Mouse (Mus musculus) myocyte (in vitro differentiated cells): Measurements from ENCODE around the gene Fam24a. TPM values are rescaled to one million over a fixed set of nuclear protein-coding genes. Genes with fewer than 3 reads are reported as not detected.
A peak's percentile ranks its signal among the peaks of the same experiment; 100 is the strongest.

ENCODE experiments used
- H3K27me3 ChIP-seq: one replicate; pipeline ENCODE4 v1.6.1; 2011; ENCODE audit not compliant: control insufficient read depth, insufficient read depth, insufficient read length
- H3K36me3 ChIP-seq: one replicate; pipeline ENCODE4 v1.6.1; 2011; ENCODE audit not compliant: control insufficient read depth, insufficient read depth
- H3K4me2 ChIP-seq: one replicate; pipeline ENCODE4 v1.6.1; 2011; ENCODE audit warnings: low read depth, control low read depth
- H3K4me3 ChIP-seq: one replicate; pipeline ENCODE4 v1.5.1; 2011; ENCODE audit warnings: mild to moderate bottlenecking, control low read depth, moderate library complexity
- H3K79me2 ChIP-seq: one replicate; pipeline ENCODE4 v1.6.1; 2011; ENCODE audit not compliant: control insufficient read depth, insufficient read depth
- H3ac ChIP-seq: one replicate; pipeline ENCODE4 v1.6.1; 2011; ENCODE audit not compliant: control insufficient read depth, insufficient read length
- CEBPB ChIP-seq: IDR thresholded peaks from 2 replicates; pipeline ENCODE4 v1.6.1; 2011; ENCODE audit warnings: mild to moderate bottlenecking, moderate library complexity; ENCODE audit not compliant: poor library complexity, insufficient read depth, severe bottlenecking
- E2F4 ChIP-seq: IDR thresholded peaks from one replicate; pipeline ENCODE4 v1.6.1; 2011; ENCODE audit warnings: mild to moderate bottlenecking, control low read depth, moderate library complexity; ENCODE audit not compliant: insufficient read depth
- MAX ChIP-seq: IDR thresholded peaks from one replicate; pipeline ENCODE4 v1.6.1; 2011; ENCODE audit warnings: low read depth, mild to moderate bottlenecking, control low read depth
- MYOD1 ChIP-seq, 3 experiments: IDR thresholded peaks; one replicate each; pipeline ENCODE4 v1.6.1; 2011; ENCODE audit warnings: control low read depth in 2 of 3, low read depth in 2 of 3, mild to moderate bottlenecking in 2 of 3, moderate library complexity in 1 of 3; ENCODE audit not compliant: insufficient read length in 2 of 3, control insufficient read depth in 1 of 3
- MYOG ChIP-seq, 3 experiments: IDR thresholded peaks; one replicate each; pipeline ENCODE4 v1.6.1; 2011; ENCODE audit warnings: control low read depth in 2 of 3, low read depth in 2 of 3, mild to moderate bottlenecking in 2 of 3; ENCODE audit not compliant: insufficient read length in 2 of 3, control insufficient read depth in 1 of 3, insufficient read depth in 1 of 3
- POLR2A ChIP-seq: IDR thresholded peaks from one replicate; pipeline ENCODE4 v1.6.1; 2011; ENCODE audit warnings: low read depth, mild to moderate bottlenecking, control low read depth, moderate library complexity; ENCODE audit not compliant: insufficient read length
- POLR2AphosphoS2 ChIP-seq: IDR thresholded peaks from one replicate; pipeline ENCODE4 v1.6.1; 2011; ENCODE audit warnings: low read depth, control low read depth; ENCODE audit not compliant: insufficient read length
- REST ChIP-seq: IDR thresholded peaks from one replicate; pipeline ENCODE4 v1.6.1; 2011; ENCODE audit warnings: mild to moderate bottlenecking, control low read depth, moderate library complexity; ENCODE audit not compliant: insufficient read depth, insufficient read length
- SRF ChIP-seq: IDR thresholded peaks from one replicate; pipeline ENCODE4 v1.6.1; 2011; ENCODE audit warnings: low read depth; ENCODE audit not compliant: control insufficient read depth, insufficient read length
- TCF12 ChIP-seq: IDR thresholded peaks from one replicate; pipeline ENCODE4 v1.6.1; 2011; ENCODE audit warnings: mild to moderate bottlenecking, control low read depth; ENCODE audit not compliant: poor library complexity, insufficient read depth, severe bottlenecking
- TCF3 ChIP-seq: IDR thresholded peaks from one replicate; pipeline ENCODE4 v1.6.1; 2011; ENCODE audit warnings: low read depth, control low read depth; ENCODE audit not compliant: insufficient read length
- USF1 ChIP-seq: IDR thresholded peaks from one replicate; pipeline ENCODE4 v1.6.1; 2011; ENCODE audit warnings: low read depth, mild to moderate bottlenecking, control low read depth, moderate library complexity
- polyA plus RNA-seq: library from polyadenylated mRNA; unstranded; fragments of >200 nt; fragmentation: generic; extraction: Trizol; gene quantifications from one replicate; pipeline ENCODE4 v1.2.1, GENCODE M21; 2012; ENCODE audit warnings: missing spikeins

Gene Fam24a
- polyA plus RNA-seq, 1 experiment = not detected

GRCm38 (mm10) chr7:131331688-131332087 lies 2.0 kb upstream of the Fam24a start:
- Histone ChIP-seq H3K79me2 (no peaks in the 10 kb centered on the region), H3K36me3 (no peaks in the 10 kb centered on the region), H3K27me3 (no peaks in the 10 kb centered on the region), H3K4me2 (no peak overlapping the region), H3K4me3 (no peak overlapping the region), H3ac (no peak overlapping the region)
- TF ChIP-seq USF1 (no peak), TCF3 (no peak), MYOG (IDR thresholded peaks at IDR 0.05; ENCODE audit: control insufficient read depth in 1 of 3, insufficient read depth in 1 of 3, insufficient read length in 2 of 3, low read depth in 2 of 3) (no peak), SRF (no peak), POLR2A (no peak), REST (no peak), E2F4 (no peak), TCF12 (no peak), MAX (no peak), CEBPB (no peak), MYOD1 (IDR thresholded peaks at IDR 0.05; ENCODE audit: control insufficient read depth in 1 of 3, insufficient read length in 2 of 3, low read depth in 2 of 3) (no peak), POLR2AphosphoS2 (no peak)

DNA sequence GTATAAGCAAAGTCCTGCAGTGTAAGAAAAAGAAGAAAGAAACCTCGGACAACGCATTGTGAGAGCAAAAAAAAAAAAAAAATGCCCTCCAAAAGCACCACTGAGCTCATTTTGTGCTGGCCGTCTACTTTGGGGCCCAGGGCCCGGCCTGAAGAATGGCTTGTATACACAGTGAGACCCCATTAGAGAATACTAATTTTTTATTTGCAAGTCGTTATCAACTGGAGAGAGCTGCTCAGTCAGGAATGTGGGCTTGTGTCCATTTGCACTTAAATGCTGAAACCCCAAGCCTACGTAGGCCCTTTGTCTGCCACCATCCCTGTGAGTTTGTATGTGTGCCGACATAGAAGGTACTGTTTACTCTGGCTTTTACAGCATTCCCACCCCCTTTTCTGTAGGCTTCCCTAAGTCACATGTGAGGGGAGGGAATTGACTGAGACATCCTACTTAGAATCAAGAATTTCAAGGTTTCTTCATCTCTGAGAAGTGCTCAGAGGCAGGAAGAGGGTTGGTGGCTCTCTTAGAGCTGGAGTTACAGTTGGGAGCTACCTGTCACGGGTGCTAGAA lies 3.9 kb downstream of the Fam24a start:
- H3K4me3 ChIP-seq = no peak overlapping the region
- no peaks in the 10 kb centered on the region for H3K79me2 ChIP-seq

DNA sequence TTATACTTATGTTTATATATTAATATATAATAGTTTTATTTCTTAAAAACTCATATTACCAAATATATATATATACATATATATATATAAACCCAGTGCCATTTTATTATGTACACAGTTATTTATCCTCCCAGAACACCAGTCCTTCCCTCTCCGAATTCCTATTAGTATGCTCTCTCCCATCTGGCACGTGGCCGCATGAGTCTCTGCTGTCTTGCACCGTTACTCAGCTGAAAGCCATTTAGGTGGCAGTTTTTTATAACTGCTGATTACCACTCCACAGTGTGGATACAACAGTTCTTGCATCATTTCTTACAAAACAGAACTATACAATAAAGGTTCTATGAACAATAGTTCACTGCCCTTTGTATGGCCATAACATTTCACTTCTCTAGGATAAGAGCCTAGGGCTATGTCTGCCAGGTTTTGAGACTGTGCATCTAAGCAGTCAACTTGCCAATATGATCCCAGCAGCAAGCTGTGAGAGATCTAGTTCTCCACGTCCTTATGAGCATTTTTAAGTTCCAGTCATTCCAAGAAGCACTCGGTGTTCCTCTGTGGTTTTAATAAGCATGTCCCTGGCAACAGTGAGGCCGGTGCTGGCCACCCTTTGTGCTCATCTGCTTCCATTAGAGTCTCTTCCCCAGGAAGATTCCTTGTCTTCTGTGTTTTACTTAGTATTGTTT lies 12.3 kb downstream of the Fam24a start:
- Histone ChIP-seq H3K4me2 (no peak overlapping the region), H3K79me2 (no peaks in the 10 kb centered on the region), H3K36me3 (peaks cover 28% of the 10 kb centered on the region), H3K27me3 (no peaks in the 10 kb centered on the region), H3ac (no peak overlapping the region), H3K4me3 (no peak overlapping the region)
- TF ChIP-seq E2F4 (no peak), REST (no peak), USF1 (no peak), MYOD1 (IDR thresholded peaks at IDR 0.05; ENCODE audit: control insufficient read depth in 1 of 3, insufficient read length in 2 of 3, low read depth in 2 of 3) (no peak), MYOG (IDR thresholded peaks at IDR 0.05; ENCODE audit: control insufficient read depth in 1 of 3, insufficient read depth in 1 of 3, insufficient read length in 2 of 3, low read depth in 2 of 3) (no peak), POLR2A (no peak)

More for the DNA sequence above, 3.9 kb downstream of the Fam24a start:
- Histone ChIP-seq H3ac (no peak overlapping the region), H3K27me3 (no peaks in the 10 kb centered on the region), H3K4me2 (no peak overlapping the region), H3K36me3 (peaks cover 10% of the 10 kb centered on the region)
- TF ChIP-seq SRF (no peak), POLR2A (no peak), TCF12 (no peak), E2F4 (no peak), CEBPB (no peak), MAX (no peak), USF1 (no peak), MYOD1 (IDR thresholded peaks at IDR 0.05; ENCODE audit: control insufficient read depth in 1 of 3, insufficient read length in 2 of 3, low read depth in 2 of 3) (no peak), REST (no peak), MYOG (IDR thresholded peaks at IDR 0.05; ENCODE audit: control insufficient read depth in 1 of 3, insufficient read depth in 1 of 3, insufficient read length in 2 of 3, low read depth in 2 of 3) (no peak), POLR2AphosphoS2 (no peak), TCF3 (no peak)

- Histone ChIP-seq H3K4me3 (no peak overlapping the region), H3ac (no peak overlapping the region), H3K36me3 (peaks cover 21% of the 10 kb centered on the region), H3K27me3 (no peaks in the 10 kb centered on the region), H3K4me2 (no peak overlapping the region), H3K79me2 (peaks cover 6% of the 10 kb centered on the region)
- TF ChIP-seq CEBPB = no peak
- TF ChIP-seq TCF12 = no peak
- no peak for TF ChIP-seq POLR2A
- no peak for TF ChIP-seq MAX
- no peak for TF ChIP-seq MYOG (IDR thresholded peaks at IDR 0.05; ENCODE audit: control insufficient read depth in 1 of 3, insufficient read depth in 1 of 3, insufficient read length in 2 of 3, low read depth in 2 of 3)
Measured at GRCm38 (mm10) chr7:131356105-131356504, 22.4 kb downstream of the Fam24a start.

DNA sequence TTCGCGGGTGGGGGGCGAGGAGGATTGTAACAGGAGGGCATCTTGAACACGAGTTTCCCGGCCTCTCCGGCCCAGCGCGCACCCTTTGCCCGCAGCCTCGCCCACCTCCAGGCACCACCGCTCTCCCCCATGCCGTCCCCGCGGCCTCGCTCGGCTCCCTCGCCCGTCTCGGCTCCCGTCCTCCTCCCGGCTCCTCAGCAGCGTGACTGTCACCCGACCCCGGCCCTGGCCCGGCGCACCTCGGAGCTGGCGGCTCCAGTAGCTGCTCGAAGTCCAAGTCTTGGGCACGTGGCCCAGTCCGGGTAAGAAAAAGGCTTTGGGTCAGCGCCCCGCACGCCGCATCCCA lies 28.6 kb downstream of the Fam24a start:
- Histone ChIP-seq H3K36me3 (peaks cover 5% of the 10 kb centered on the region), H3K79me2 (peaks cover 16% of the 10 kb centered on the region), H3K4me3 (peak overlapping the region; percentile 70), H3K27me3 (no peaks in the 10 kb centered on the region), H3K4me2 (peak overlapping the region; percentile 87), H3ac (peak overlapping the region; percentile 57)
- TF ChIP-seq MYOD1 (IDR thresholded peaks at IDR 0.05; ENCODE audit: control insufficient read depth in 1 of 3, insufficient read length in 2 of 3, low read depth in 2 of 3) = no peak
- no peak for TF ChIP-seq SRF
- TF ChIP-seq TCF3 = no peak
- no peak for TF ChIP-seq MYOG (IDR thresholded peaks at IDR 0.05; ENCODE audit: control insufficient read depth in 1 of 3, insufficient read depth in 1 of 3, insufficient read length in 2 of 3, low read depth in 2 of 3)
- TF ChIP-seq POLR2AphosphoS2 = no peak
- TF ChIP-seq USF1 = no peak
- TF ChIP-seq MAX = no peak
- no peak for TF ChIP-seq REST
- TF ChIP-seq E2F4 = no peak
- TF ChIP-seq TCF12 = no peak
- TF ChIP-seq POLR2A = no peak
- TF ChIP-seq CEBPB = no peak
